Mouse (Mus musculus) granulocyte monocyte progenitor cell, adult 5-6 weeks (primary cell): Measurements from ENCODE around the gene Tspear. TPM values are rescaled to one million over a fixed set of nuclear protein-coding genes. Genes with fewer than 3 reads are reported as not detected.
A peak's percentile ranks its signal among the peaks of the same experiment; 100 is the strongest.

Experiments
- ATAC-seq: replicated peaks from 2 replicates; pipeline ENCODE4 v1.8.0; 2016; ENCODE audit warnings: mild to moderate bottlenecking, moderate TSS enrichment, inconsistent platforms; ENCODE audit not compliant: poor library complexity, severe bottlenecking
- total RNA-seq, 2 experiments: library from RNA; stranded (forward) in 1 of 2; stranded (reverse) in 1 of 2; fragments of 200-712, 200-1000 nt in 1 of 2; fragments of >200 nt in 1 of 2; fragmentation: Nextera tagmentation in 1 of 2; gene quantifications; 2 replicates each; pipeline ENCODE4 v1.2.3; 2014 to 2017

Gene Tspear
- total RNA-seq, 2 experiments from 2014 or later: 0.05 TPM; not detected in 1

DNA sequence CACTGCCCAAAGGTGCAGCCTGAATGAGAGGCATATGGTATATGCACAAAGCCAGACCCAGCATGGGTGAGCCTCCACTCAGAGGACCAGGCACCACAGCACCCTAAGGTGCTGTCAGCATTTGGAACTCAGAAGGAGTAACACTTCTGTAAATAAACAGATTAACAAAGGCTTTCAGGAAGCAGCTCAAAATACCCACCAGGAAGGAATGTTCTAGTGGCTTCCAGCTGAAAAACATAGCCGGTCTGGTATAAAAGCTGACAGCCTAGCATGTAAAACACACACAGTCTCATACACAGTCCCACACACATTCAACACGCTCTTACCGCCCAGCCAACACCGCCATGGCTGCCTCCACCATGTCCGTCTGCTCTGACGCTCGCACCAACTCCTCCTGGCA, 175.3 kb downstream of the Tspear start, which contains the start of gene Gm3285:
Gm3285 (plus strand) TSS at position 301 of the 400 bp plus-strand sequence.
- no peak for ATAC-seq

DNA sequence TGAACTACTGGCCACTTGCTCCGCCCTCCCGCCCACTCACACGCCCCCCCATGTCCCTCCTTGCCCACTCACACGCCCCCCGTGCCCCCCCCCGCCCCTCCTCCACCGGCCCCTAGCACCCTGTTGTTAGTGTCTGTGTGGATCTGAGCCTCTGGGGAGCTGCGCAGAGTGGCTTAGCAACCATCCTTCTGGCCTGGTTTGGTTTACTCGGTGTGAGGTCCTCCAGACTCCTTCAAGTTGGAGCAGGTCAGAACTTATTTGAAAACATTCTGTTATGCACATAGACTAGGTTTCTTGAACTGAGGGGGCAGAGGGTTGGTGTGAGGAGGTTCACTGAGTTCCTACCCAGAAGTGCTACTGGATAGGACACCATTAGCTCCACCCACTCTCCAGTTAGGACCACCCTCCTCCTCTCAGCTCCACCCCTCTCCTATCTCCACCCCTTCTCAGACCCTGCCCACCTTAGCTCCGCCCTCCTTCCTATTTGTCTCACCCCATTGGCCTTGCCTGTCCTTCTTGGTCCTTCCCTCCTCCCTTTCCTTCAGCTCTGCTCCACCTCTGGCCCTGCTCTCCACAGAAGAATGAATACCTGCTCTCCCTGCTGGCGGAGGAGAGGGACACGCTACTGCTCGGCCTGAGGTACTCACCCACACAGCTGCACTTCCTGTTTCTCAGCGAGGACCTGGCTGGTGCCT, 177.8 kb downstream of the Tspear start:
- ATAC-seq: peak; percentile 95

DNA sequence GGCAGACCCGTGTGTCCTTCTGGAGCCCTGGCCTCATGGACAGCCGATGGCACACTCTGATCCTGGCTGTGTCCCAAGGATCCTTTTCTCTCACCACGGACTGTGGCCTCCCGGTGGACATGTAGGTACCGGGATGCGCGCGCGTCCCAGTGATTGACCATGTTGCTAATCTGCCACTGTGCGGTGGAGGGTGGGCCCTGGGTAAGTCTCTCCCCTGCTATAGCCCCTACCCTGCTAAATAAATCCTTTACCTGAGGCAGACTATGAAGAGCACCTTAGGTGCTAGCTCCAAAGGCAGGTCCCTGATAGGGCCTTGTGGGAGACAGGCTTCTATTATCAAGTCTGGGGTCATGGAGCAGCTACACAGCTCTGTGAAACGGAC, 178.4 kb downstream of the Tspear start:
- ATAC-seq: no peak

DNA sequence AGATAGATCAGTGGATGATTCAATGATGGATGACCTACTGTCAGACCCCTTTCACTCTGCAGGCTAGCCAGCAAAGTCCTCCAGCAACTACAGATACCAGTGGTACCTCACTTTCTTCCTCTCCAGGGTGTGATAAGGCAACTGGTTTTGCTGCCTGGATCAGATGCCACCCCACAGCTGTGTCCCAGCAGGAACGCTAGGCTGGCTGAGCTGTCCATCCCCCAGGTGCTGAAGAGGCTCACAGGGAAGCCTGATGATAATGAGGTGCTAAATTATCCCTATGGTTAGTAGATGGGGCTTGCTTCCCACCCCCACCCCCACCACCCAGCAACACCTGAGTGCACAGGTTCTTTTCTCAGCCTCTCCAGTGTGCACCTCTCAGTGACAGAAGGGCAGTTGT, 181.2 kb downstream of the Tspear start:
- ATAC-seq: no peak

DNA sequence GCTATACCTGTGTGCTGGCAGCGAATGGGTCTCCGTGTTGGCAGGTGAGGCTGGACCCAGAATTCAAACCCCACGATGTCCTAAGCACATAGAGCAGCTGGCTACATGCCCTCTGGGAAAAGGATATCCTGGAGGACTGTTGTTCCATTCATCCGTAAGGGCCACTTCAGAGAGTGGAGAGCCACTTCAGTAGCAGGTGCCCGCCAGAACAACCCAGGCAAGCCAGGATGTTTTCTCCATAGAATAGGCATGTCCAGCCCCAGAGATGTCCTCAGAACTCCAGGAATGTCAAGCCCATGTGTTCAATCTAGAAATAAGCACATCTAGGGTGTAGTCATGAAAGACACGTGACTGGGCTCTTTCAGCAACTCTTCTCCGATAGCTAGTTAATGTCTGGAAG, 183.3 kb downstream of the Tspear start:
- no peak for ATAC-seq

DNA sequence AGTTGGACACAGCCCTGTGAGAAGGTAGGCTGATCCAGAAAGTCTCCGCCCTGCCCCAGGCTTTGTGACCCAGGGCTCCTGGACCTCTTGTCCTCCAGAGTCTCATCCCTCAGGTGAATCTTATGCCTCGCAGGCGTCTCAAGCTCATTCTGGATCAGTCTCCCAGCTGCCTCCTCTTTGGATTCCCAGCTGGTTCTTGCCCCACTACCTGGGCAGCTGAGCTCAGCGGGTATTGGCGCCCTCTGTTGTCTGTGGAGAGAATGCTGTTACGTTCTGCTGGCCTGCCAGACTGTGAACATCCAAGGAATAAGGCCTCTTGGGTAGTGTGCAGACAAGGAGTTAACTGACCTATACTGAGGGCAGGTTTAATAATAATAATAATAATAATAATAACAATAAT, 192.6 kb downstream of the Tspear start:
- ATAC-seq: no peak

DNA sequence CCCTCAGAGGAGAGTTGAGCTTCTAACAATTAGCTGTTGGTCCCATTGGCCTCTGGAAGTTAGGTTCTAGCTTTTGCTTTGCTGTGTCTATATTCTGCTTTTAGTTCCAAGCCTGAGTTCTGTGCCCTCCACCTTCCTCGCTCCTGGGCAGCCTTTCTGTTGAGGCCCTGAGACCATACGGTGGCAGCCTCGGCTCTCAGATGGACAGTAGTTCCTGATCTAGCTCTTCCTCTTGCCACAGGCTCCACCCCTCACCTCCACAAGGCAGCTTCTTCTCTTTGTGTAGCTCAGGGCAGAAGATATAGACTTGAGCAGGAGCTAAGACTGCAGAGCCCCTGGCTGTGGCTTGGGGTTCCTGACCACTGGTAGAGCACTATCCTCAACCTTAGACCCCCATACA, 193.9 kb downstream of the Tspear start:
- ATAC-seq: peak; percentile 67

DNA sequence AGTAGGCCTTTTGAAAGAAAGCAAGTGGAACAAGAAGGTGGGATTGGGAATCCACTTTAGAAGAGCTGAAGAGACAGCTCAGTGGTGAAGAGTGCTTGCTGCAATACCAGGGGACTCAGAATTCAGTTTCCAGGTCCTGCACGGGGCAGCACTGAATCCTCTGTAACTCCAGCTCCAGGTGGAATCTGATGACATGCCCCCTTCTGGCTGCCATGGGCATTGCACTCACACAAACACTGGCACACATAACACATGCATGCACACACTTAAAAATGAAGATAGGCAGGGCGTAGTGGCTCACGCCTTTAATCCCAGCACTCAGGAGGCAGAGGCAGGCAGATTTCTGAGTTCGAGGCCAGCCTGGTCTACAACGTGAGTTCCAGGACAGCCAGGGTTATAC, 196.2 kb downstream of the Tspear start:
- ATAC-seq: no peak

DNA sequence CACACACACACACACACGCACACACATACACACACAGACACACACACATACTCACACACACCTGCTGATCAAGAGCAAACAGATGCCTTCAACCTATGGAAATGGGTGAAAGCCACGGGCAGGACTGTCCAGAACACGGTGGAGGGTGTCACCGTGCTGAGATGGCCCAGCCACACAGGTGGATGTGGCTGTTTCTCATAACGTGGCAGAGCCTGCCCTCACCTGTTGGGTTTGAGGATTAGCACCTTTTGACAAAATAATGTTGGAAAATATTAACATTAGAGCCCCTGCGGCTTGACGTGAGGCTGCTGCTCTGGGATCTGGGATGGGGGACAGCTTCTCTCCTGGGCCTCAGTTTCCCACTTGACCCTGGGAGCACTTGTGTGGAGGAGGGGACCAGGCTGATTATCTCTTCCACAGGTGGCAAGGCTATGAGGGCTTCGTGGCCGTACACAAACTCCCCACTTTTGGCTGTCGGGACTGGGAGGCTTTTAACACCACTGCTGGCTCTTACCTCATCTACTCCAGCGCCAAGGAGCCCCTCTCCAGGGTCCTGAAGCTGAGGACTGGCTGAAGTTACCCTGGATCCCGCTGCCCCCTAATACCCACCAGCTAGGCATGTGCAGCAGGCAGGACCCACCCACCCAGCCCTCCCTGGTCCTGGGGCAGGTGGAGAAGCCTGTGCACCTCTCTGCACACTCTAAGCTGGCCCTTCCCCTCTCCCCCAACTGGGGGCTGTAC, 199.8 kb downstream of the Tspear start:
- no peak for ATAC-seq

DNA sequence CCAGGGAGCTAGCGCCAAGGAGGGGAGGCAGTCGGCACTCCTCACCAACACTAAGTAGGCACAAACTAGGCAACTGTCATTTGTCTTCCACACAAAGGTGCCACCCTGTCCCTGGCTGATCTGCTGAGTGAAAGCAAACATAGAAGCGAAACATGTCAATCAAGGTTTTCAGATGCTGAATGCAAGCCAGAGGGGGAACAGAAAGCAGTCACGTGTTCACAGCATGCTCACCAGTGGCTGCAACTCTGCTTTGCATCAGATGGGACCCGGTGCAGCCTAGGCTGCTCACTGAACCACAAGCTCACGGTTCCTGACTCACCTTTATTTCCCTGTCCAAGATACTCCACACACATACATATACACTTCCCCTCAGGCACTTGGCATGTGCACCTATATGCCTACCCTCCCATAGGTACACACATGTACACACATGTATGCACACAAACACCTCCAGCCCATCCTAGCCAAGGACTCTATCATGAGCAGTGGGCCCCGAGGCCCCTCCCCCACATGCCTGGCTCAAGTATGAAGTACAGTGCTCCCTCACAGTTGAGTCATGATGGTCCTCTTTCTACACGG, 204.7 kb downstream of the Tspear start:
- ATAC-seq: 0 out of 2 replicates have a peak, but pooled peaks have one; percentile 20

DNA sequence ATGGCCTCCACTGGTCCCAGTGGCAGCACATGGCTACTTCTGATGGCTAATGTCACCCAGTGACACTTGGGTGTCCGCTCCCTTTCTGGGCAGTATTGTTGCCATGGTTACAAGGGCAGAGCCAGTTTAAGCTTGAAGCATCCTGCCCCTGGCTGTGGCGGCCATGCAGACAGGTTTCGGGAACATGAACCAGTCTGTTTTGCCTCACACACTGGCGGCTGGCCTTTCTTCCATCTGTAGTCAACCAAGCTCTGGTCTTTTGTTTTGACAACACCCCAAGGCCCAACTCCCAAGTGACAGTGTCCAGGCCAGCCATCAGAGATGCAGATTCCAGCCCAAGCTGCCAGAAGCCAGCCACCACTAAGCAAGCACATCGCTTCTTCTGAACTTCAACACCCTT, 209.2 kb downstream of the Tspear start:
- ATAC-seq: no peak

DNA sequence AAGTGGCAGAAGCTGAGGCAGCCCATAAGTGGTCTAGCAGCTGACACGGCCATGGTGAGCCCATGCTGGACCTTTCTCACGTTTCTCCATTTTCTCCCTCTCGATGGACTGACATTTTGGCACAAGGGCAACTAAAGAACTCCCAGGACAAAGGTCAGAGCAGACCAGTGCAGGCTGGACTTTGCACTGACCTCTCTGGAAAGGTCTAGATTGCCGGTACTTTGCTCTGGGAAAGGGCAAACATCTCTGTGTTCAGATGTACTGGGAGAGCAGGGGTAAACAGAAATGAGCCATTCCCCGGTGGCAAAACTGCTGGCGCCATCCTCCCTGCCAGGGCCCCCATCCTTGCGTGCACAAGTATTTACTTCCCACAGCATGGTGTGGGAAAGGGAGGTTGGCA, 213.8 kb downstream of the Tspear start:
- no peak for ATAC-seq

DNA sequence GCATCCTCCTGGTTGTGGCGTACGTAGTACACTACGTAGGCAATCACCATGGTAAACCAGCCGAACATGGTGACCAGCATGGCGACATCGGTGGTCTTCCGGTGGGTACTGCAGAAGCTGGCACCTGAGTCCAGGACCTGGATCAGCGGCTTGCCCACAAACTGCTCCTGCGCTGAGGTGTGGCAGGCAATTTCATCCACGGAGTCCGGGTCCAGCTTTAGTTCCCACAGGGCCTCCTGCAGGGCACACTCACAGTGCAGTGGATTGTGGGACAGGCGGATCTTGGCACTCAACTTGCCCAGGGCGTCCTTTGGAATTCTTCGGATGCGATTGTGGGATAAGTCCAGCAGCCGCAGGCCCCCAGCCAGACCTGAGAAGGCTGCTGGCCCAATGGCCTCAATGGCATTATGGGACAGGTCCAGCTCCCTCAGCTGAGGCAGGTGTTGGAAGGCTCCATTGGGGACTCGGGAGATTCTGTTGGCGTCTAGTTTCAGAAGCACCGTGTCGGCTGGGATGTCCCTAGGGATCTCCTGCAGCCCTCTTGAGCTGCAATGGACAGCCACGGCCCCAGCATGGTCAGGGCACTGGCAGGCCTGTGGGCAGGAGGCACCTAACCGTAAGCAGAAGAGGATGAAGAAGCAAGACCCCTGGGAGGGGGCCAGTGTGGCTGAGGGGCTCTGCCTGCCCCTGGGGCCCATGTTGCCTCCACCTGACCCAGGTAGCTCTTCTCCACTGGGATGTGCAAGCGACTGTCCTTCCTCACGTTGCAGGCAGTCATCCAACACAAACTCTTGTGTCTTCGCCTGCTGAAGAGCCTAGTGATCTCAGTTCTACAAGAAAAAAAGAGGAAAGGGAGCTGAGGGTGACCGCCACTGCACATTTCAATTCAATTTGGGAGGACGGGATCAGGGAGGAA, 214.8 kb downstream of the Tspear start:
- no peak for ATAC-seq

DNA sequence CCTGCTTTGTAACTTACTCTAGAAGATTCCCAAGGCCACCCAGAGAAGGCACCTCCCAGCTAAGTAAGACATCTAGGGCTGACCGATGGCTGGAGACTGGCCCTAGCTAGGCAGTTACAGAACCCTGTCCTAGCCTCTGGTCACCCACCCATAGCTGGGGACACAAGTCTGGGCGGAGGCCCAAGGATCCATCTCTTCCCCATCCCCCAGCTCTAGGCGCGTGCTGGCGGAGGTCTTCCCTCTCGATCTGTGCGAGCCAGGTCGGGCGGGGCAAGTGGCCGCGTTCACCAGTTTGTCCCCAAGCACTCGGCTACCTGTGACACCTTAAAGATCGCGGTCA, 215.5 kb downstream of the Tspear start:
- ATAC-seq: peak; percentile 7; the same call in 1 of the 2 replicates

DNA sequence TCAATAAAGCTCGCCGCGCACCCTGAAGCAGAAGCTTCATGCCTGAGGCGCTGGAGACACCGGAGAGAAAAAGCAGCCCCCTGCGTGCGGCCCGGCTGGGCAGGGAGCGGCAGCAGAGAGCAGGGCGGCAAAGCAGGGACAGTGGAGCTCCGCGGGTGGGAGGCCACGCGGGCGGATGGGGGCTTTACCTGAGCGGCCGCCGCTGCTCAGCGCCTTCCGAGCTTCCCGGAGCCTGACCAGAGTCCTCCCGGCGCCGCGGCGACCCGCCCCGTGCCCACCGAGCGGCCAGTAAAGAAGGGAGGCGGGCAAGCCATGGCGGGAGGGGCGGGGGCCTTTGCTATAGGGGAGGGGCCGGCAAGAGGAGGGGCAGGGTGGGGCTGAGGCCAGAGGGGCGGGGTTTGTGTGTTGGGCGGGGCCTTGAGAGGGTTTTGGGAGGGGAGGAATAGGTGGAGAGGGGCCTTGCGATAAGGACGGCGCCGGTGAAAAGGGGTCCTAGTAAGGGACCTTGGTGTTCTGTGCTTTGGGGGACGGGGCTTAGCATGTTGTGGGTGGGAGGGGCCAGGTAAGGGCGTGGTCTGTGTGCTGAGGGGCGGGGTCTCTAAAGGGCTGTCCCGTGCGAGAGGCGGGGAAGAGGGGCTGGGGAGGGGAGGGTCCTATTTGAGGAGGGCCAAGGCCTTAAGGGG, 216.0 kb downstream of the Tspear start, which contains the start of gene Lrrc3:
Lrrc3 (minus strand) TSS at position 326 of the 683 bp plus-strand sequence.
- ATAC-seq: peak; percentile 63

DNA sequence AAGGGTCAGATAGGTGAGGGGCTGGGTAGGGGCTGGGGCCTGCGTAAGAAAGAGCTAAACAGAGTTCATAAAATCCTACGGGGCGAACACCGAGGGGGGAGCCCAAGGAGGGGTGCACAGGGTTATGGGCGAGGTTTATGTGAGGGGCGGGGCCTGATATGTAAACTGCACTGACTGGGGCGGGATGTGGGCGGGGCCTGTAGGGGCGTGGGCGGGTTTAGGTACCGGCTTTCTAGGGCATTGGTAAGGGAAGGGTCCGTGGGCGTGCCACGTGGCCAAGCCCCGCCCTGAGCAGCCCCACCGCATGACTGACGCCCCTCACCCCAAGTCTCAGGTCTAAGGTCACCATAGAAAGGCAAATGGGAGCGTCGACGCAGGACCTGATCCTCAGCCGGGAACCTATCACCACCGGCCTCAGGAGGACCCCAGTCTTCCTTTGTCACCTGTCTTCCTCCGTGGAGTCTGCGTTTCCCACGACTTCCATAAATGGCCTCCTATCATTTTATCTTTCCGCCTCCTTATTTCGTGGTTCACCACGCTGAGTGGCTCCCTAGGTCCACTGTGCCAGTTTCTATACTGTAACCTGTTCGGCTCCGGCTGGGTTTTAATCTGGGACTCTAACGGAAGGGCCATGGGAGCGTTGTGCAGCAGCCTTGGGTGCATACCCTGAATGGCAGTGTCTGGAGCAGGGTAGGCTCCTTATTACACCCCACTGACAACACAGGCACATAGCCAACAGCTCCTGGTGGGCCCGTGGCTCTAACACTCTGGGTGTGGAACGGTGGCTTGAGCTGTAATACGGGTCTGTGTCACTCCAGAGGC, 216.7 kb downstream of the Tspear start:
- ATAC-seq: peak; percentile 49

DNA sequence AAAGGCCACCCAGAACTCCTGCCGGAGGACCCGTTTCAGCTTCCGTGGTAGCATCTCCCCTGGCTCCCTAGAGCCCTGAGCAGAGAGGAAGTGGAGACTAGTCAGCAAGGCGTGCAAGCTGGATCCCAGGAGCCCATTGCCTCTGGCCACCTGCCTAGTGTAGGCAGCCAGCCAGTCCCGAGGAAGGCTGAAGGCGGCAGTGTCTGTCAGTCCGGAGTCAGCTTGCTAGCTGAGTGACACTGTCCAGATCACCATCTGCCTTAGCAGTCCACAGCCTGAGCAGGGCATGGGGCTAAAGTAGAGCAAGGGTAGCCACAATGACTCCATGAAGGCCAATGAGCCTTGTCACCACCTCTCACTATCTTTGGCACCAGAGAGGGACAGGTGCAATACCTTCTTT, 226.2 kb downstream of the Tspear start:
- ATAC-seq: no peak

DNA sequence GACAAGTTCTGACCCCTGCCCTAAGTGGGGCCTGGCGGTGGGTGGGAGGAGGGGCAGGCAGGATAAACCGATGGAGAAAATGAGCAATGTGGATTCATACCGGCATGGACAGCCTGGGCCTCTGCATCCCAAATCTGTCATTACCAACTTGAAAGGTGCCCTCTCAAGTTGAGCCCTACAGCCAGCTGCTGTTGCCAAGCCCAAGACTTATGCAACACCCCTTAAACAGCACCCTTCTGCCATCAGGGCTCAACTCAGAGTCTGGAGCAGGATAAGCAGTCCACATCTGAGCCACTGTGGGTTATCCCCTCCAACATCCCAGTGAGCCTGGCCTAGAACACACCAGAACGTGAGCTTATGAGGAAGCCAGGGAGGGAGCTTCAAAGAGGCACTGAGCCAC, 226.9 kb downstream of the Tspear start:
- ATAC-seq: no peak
